Mouse (Mus musculus) liver, adult 2 months (tissue): ENCODE data around the gene Sulf2. TPM values are rescaled to one million over a fixed set of nuclear protein-coding genes. Genes with fewer than 3 reads are reported as not detected.

ENCODE experiments used
- DNase-seq: peaks from one replicate; pipeline ENCODE4 v3.0.0-alpha.2; 2011; ENCODE audit warnings: low read depth, low spot score; ENCODE audit errors: extremely low read depth
- H3K27ac ChIP-seq: fragments of 200-500 bp; replicated peaks from 2 replicates; pipeline ENCODE4 v1.5.1; 2012; ENCODE audit warnings: low read depth, mild to moderate bottlenecking, control low read depth, inconsistent platforms, low read length; ENCODE audit not compliant: insufficient read depth
- H3K27me3 ChIP-seq: fragments of 200-500 bp; 2 replicates; pipeline ENCODE4 v1.6.1; 2012; ENCODE audit warnings: mild to moderate bottlenecking, moderate library complexity, low read length, inconsistent platforms; ENCODE audit not compliant: control insufficient read depth, insufficient read depth
- H3K36me3 ChIP-seq: fragments of 200-500 bp; 2 replicates; pipeline ENCODE4 v1.6.1; 2012; ENCODE audit warnings: low read length, inconsistent platforms; ENCODE audit not compliant: control insufficient read depth, insufficient read depth
- H3K4me1 ChIP-seq: fragments of 200-500 bp; 2 replicates; pipeline ENCODE4 v1.6.1; 2011; ENCODE audit warnings: low read length; ENCODE audit not compliant: control insufficient read depth, insufficient read depth
- H3K4me3 ChIP-seq: fragments of 200-500 bp; 2 replicates; pipeline ENCODE4 v1.5.1; 2011; ENCODE audit warnings: low read depth, mild to moderate bottlenecking, control low read depth, low read length, moderate library complexity; ENCODE audit not compliant: insufficient read depth
- H3K79me2 ChIP-seq: fragments of 200-500 bp; 2 replicates; pipeline ENCODE4 v1.6.1; 2012; ENCODE audit warnings: inconsistent platforms, mild to moderate bottlenecking, low read length, moderate library complexity; ENCODE audit not compliant: control insufficient read depth, insufficient read depth
- H3K9ac ChIP-seq: fragments of 200-500 bp; 2 replicates; pipeline ENCODE4 v1.6.1; 2012; ENCODE audit warnings: low read depth, mild to moderate bottlenecking, control low read depth, inconsistent platforms, low read length
- CTCF ChIP-seq: fragments of 200-500 bp; IDR thresholded peaks from 2 replicates; pipeline ENCODE4 v1.5.1; 2011; ENCODE audit warnings: low read depth, low read length, control low read depth
- POLR2A ChIP-seq: fragments of 200-500 bp; IDR thresholded peaks from 2 replicates; pipeline ENCODE4 v1.6.1; 2011; ENCODE audit warnings: low read length, control low read depth; ENCODE audit not compliant: insufficient read depth; ENCODE audit errors: extremely low read depth
- WGBS: fragments of 180-500 bp; shearing (Covaris S2); methylation state at CpG from one replicate; pipeline ENCODE4 v1.1.7; 2018; 5-methylcytosine and 5-hydroxymethylcytosine counted together
- polyA plus RNA-seq: library from polyadenylated mRNA; depleted of rRNA; stranded (reverse); fragments of >200 nt; gene quantifications from 2 replicates; pipeline ENCODE4 v1.2.3, GENCODE M21; 2012
- total RNA-seq: library from RNA; depleted of rRNA; stranded (reverse); fragments of >200 nt; gene quantifications from 2 replicates; pipeline ENCODE4 v1.2.3, GENCODE M21; 2014

Gene Sulf2
- total and polyA plus RNA-seq, 2 experiments, result 7.8 to 16.1 TPM

GRCm38 (mm10) chr2:166106631-166107030, 48.8 kb downstream of the Sulf2 start:
- no peak for DNase-seq
- Histone ChIP-seq H3K36me3 (no peaks in the 10 kb centered on the region), H3K27me3 (no peaks in the 10 kb centered on the region), H3K4me3 (no peak overlapping the region), H3K79me2 (no peaks in the 10 kb centered on the region), H3K27ac (no peak overlapping the region), H3K9ac (no peak overlapping the region), H3K4me1 (no peaks in the 10 kb centered on the region)
- WGBS, result 86% methylated on average over 2 of the region's 2 CpGs
- no peak for TF ChIP-seq POLR2A
- TF ChIP-seq CTCF, result no peak

- no peak for DNase-seq
- Histone ChIP-seq H3K4me3 (no peak overlapping the region), H3K36me3 (no peaks in the 10 kb centered on the region), H3K4me1 (peaks cover 1% of the 10 kb centered on the region; the same call in 1 of the 2 replicates), H3K27me3 (no peaks in the 10 kb centered on the region), H3K27ac (no peak overlapping the region), H3K9ac (no peak overlapping the region), H3K79me2 (no peaks in the 10 kb centered on the region)
- TF ChIP-seq POLR2A, result no peak
- no peak for TF ChIP-seq CTCF
- WGBS, result 84% methylated on average over 9 of the region's 9 CpGs
These were observed 49.6 kb downstream of the Sulf2 start for GRCm38 (mm10) chr2:166105911-166106310.

- WGBS, result 98% methylated on average over 7 of the region's 7 CpGs
- DNase-seq, result no peak
- Histone ChIP-seq H3K27me3 (no peaks in the 10 kb centered on the region), H3K4me3 (no peak overlapping the region), H3K36me3 (no peaks in the 10 kb centered on the region), H3K79me2 (no peaks in the 10 kb centered on the region), H3K9ac (no peak overlapping the region), H3K4me1 (peaks cover 16% of the 10 kb centered on the region), H3K27ac (no peak overlapping the region)
- TF ChIP-seq CTCF, result no peak
- TF ChIP-seq POLR2A, result no peak
These were observed 52.6 kb downstream of the Sulf2 start for GRCm38 (mm10) chr2:166102893-166103292.

- H3K27me3 ChIP-seq, result no peaks in the 10 kb centered on the region
- H3K4me1 ChIP-seq, result peaks cover 16% of the 10 kb centered on the region
- H3K79me2 ChIP-seq, result no peaks in the 10 kb centered on the region
- TF ChIP-seq POLR2A (no peak), CTCF (no peak)
- no peaks in the 10 kb centered on the region for H3K36me3 ChIP-seq
- DNase-seq, result peak; percentile 84
- 0 out of 2 replicates have a peak overlapping the region, but pooled peaks have one; percentile 14 for H3K27ac ChIP-seq
- no peak overlapping the region for H3K4me3 ChIP-seq
- no peak overlapping the region for H3K9ac ChIP-seq
- 43% methylated on average over 21 of the region's 21 CpGs for WGBS
These were observed 54.9 kb downstream of the Sulf2 start for GRCm38 (mm10) chr2:166100309-166101262.

GRCm38 (mm10) chr2:166098292-166098933, 57.0 kb downstream of the Sulf2 start:
- H3K4me1 ChIP-seq, result peaks cover 16% of the 10 kb centered on the region
- 37% methylated on average over 15 of the region's 15 CpGs for WGBS
- no peaks in the 10 kb centered on the region for H3K27me3 ChIP-seq

More at GRCm38 (mm10) chr2:166098292-166098933, 57.0 kb downstream of the Sulf2 start:
- DNase-seq, result peak; percentile 92
- H3K36me3 ChIP-seq, result no peaks in the 10 kb centered on the region
- no peak for TF ChIP-seq CTCF
- no peak for TF ChIP-seq POLR2A
- H3K27ac ChIP-seq, result peak overlapping the region; percentile 18; the same call in 1 of the 2 replicates
- no peak overlapping the region for H3K9ac ChIP-seq
- no peaks in the 10 kb centered on the region for H3K79me2 ChIP-seq
- H3K4me3 ChIP-seq, result no peak overlapping the region
